Mouse (Mus musculus) heart, embryonic 14.5 days (tissue): ENCODE measurements around the gene Cpz. TPM values are rescaled to one million over a fixed set of nuclear protein-coding genes. Genes with fewer than 3 reads are reported as not detected.

Source experiments
- ATAC-seq: fragments of 200-750 bp; cut with Nextera tagmentation; 2 replicates; pipeline ENCODE4 v1.8.0; 2017; ENCODE audit warnings: low read depth, moderate TSS enrichment; ENCODE audit not compliant: insufficient number of reproducible peaks, insufficient read depth, low FRiP score
- H3K27ac ChIP-seq, 2 experiments: fragments of 200-500 bp in 1 of 2; fragments of 300-500 bp in 1 of 2; sonication (generic) in 1 of 2; replicated peaks in 1 of 2; 2 replicates each; pipeline ENCODE4 v1.5.1; 2012 to 2014; ENCODE audit warnings: low read depth in 2 of 2, low read length in 2 of 2, control low read depth in 1 of 2, mild to moderate bottlenecking in 1 of 2, mixed read lengths in 1 of 2; ENCODE audit not compliant: control insufficient read depth in 1 of 2, insufficient read depth in 1 of 2
- H3K27me3 ChIP-seq: fragments of 300-500 bp; sonication (generic); 2 replicates; pipeline ENCODE4 v1.6.1; 2014; ENCODE audit warnings: mild to moderate bottlenecking, low read length, control low read depth; ENCODE audit not compliant: control insufficient read depth, insufficient read depth
- H3K36me3 ChIP-seq: fragments of 300-500 bp; sonication (generic); 2 replicates; pipeline ENCODE4 v1.6.1; 2014; ENCODE audit warnings: mild to moderate bottlenecking, control low read depth, low read length, mixed read lengths; ENCODE audit not compliant: control insufficient read depth, insufficient read depth
- H3K4me1 ChIP-seq, 2 experiments: fragments of 200-500 bp in 1 of 2; fragments of 300-500 bp in 1 of 2; sonication (generic) in 1 of 2; 2 replicates each; pipeline ENCODE4 v1.6.1; 2012 to 2014; ENCODE audit warnings: low read length in 2 of 2, control low read depth in 1 of 2, mixed read lengths in 1 of 2; ENCODE audit not compliant: control insufficient read depth in 2 of 2, insufficient read depth in 2 of 2
- H3K4me2 ChIP-seq: fragments of 300-500 bp; sonication (generic); 2 replicates; pipeline ENCODE4 v1.6.1; 2014; ENCODE audit warnings: mild to moderate bottlenecking, low read length
- H3K4me3 ChIP-seq, 2 experiments: fragments of 200-500 bp in 1 of 2; fragments of 300-500 bp in 1 of 2; sonication (generic) in 1 of 2; 2 replicates each; pipeline ENCODE4 v1.5.1; 2012 to 2014; ENCODE audit warnings: low read length in 2 of 2, mild to moderate bottlenecking in 2 of 2, control low read depth in 1 of 2, low read depth in 1 of 2, moderate library complexity in 1 of 2; ENCODE audit not compliant: control insufficient read depth in 1 of 2, insufficient read depth in 1 of 2
- H3K9ac ChIP-seq: fragments of 300-500 bp; sonication (generic); 2 replicates; pipeline ENCODE4 v1.6.1; 2014; ENCODE audit warnings: mild to moderate bottlenecking, low read length
- H3K9me3 ChIP-seq: fragments of 300-500 bp; sonication (generic); 2 replicates; pipeline ENCODE4 v1.6.1; 2016; ENCODE audit warnings: low read length, control low read depth; ENCODE audit not compliant: control insufficient read depth
- WGBS: fragments of 180-500 bp; shearing (Covaris S2); extraction: QIAGEN DNeasy Blood & Tissue Kit; methylation state at CpG from one replicate; pipeline ENCODE4 v1.1.7; 2014; 5-methylcytosine and 5-hydroxymethylcytosine counted together
- polyA plus RNA-seq: library from polyadenylated mRNA; unstranded; fragments of >200 nt; fragmentation: Nextera tagmentation; extraction: Ambion mirVana; gene quantifications from 2 replicates; pipeline ENCODE4 v1.2.1, GENCODE M21; 2014

The Cpz gene
- polyA plus RNA-seq, 1 experiment from 2014 or later, result 8.1 TPM

DNA sequence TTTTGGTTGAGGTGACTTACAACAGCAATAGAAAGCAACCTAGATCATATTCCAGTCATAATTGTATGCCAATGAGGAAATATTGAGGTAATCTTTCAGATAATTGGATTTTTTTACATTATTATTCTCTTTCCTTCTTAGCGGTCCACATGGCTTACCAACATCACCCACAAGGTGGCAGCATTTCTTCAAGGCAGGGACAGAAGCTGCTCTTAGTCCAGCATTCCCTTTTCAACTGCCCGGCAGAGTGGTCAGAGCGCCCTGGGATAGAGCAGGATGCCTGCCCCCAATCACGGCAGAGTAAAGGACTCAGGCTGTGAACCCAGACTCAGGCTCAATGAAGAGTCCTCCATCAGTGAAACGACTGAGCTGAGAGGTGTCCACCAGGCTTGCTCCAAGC, 1.8 kb downstream of the Cpz start:
- no peak overlapping the region for H3K27ac ChIP-seq
- WGBS, result 3% methylated on average over 5 of the region's 5 CpGs
- no peak overlapping the region for H3K4me3 ChIP-seq
- peaks cover 68% of the 10 kb centered on the region for H3K27me3 ChIP-seq
- no peaks in the 10 kb centered on the region for H3K9me3 ChIP-seq
- H3K4me1 ChIP-seq, result peaks cover 8 to 15% of the 10 kb centered on the region in 2 experiments
- H3K36me3 ChIP-seq, result no peaks in the 10 kb centered on the region
- ATAC-seq, result no peak
- no peak overlapping the region for H3K9ac ChIP-seq
- no peak overlapping the region for H3K4me2 ChIP-seq

- H3K36me3 ChIP-seq, result no peaks in the 10 kb centered on the region
- ATAC-seq, result no peak
- no peaks in the 10 kb centered on the region for H3K9me3 ChIP-seq
- H3K27me3 ChIP-seq, result peaks cover 28% of the 10 kb centered on the region
- 74% methylated on average over 11 of the region's 11 CpGs for WGBS
- no peak overlapping the region for H3K4me2 ChIP-seq
- no peak overlapping the region for H3K27ac ChIP-seq
- H3K4me1 ChIP-seq, result no peaks in the 10 kb centered on the region
- H3K4me3 ChIP-seq, result no peak overlapping the region
- no peak overlapping the region for H3K9ac ChIP-seq
These were observed 8.7 kb downstream of the Cpz start for GRCm38 (mm10) chr5:35516781-35517180.

- Histone ChIP-seq H3K9ac (no peak overlapping the region), H3K4me1 (no peaks in the 10 kb centered on the region), H3K27ac (no peak overlapping the region), H3K9me3 (no peaks in the 10 kb centered on the region), H3K4me2 (no peak overlapping the region), H3K4me3 (no peak overlapping the region), H3K27me3 (peaks cover 13% of the 10 kb centered on the region), H3K36me3 (no peaks in the 10 kb centered on the region)
- WGBS, result 16% methylated on average over 5 of the region's 5 CpGs
- no peak for ATAC-seq
These were observed 14.9 kb downstream of the Cpz start for GRCm38 (mm10) chr5:35510589-35510988.

GRCm38 (mm10) chr5:35505016-35505415, 20.5 kb downstream of the Cpz start:
- H3K27ac ChIP-seq, result no peak overlapping the region
- H3K36me3 ChIP-seq, result no peaks in the 10 kb centered on the region
- H3K4me2 ChIP-seq, result no peak overlapping the region
- H3K27me3 ChIP-seq, result peaks cover 21% of the 10 kb centered on the region
- WGBS, result 35% methylated on average over 7 of the region's 7 CpGs
- H3K9me3 ChIP-seq, result no peaks in the 10 kb centered on the region
- no peak overlapping the region for H3K4me3 ChIP-seq
- no peak overlapping the region for H3K9ac ChIP-seq
- H3K4me1 ChIP-seq, result no peaks in the 10 kb centered on the region
- no peak for ATAC-seq

- no peak overlapping the region for H3K27ac ChIP-seq
- WGBS, result 38% methylated on average over 7 of the region's 7 CpGs
These were observed 28.2 kb downstream of the Cpz start for GRCm38 (mm10) chr5:35497344-35497743.

GRCm38 (mm10) chr5:35495989-35496388, 29.5 kb downstream of the Cpz start:
- H3K4me1 ChIP-seq, result no peaks in the 10 kb centered on the region
- 24% methylated on average over 5 of the region's 5 CpGs for WGBS
- no peak overlapping the region for H3K4me3 ChIP-seq
- H3K4me2 ChIP-seq, result no peak overlapping the region
- H3K27me3 ChIP-seq, result peaks cover 21% of the 10 kb centered on the region
- H3K9me3 ChIP-seq, result no peaks in the 10 kb centered on the region
- no peaks in the 10 kb centered on the region for H3K36me3 ChIP-seq
- no peak overlapping the region for H3K9ac ChIP-seq
- no peak for ATAC-seq
- no peak overlapping the region for H3K27ac ChIP-seq

More at GRCm38 (mm10) chr5:35497344-35497743, 28.2 kb downstream of the Cpz start:
- Histone ChIP-seq H3K4me3 (no peak overlapping the region), H3K27me3 (peaks cover 17% of the 10 kb centered on the region), H3K36me3 (no peaks in the 10 kb centered on the region), H3K9ac (no peak overlapping the region), H3K9me3 (no peaks in the 10 kb centered on the region), H3K4me1 (no peaks in the 10 kb centered on the region), H3K4me2 (no peak overlapping the region)
- ATAC-seq, result no peak

- Histone ChIP-seq H3K4me2 (no peak overlapping the region), H3K9me3 (no peaks in the 10 kb centered on the region), H3K27me3 (peaks cover 21% of the 10 kb centered on the region), H3K4me3 (no peak overlapping the region), H3K36me3 (no peaks in the 10 kb centered on the region), H3K9ac (no peak overlapping the region), H3K4me1 (no peaks in the 10 kb centered on the region), H3K27ac (no peak overlapping the region)
- WGBS, result 55% methylated on average over 8 of the region's 8 CpGs
- ATAC-seq, result no peak
These were observed 30.6 kb downstream of the Cpz start for GRCm38 (mm10) chr5:35494773-35495390.

DNA sequence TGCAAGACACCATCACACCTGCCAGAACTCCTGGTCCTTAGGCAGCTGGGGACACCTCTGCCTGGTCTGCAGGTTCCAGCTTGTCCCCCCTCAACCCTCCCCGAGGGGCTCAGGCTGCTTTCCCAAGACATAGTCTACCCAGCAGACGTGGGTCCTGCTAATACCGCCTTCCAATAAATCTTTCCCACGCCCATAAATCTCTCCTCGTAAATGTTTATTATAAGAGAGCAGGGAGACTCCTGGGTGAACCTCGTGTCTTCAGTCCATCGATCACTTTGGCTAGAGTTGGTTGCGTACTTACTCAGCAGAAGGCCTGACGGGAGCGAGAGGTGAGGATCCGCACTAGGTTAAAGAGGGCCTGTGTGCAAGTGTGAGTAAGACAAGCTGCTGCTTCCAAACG, 31.7 kb downstream of the Cpz start:
- Histone ChIP-seq H3K4me1 (no peaks in the 10 kb centered on the region), H3K27me3 (peaks cover 26% of the 10 kb centered on the region), H3K36me3 (no peaks in the 10 kb centered on the region), H3K4me2 (no peak overlapping the region), H3K4me3 (no peak overlapping the region), H3K9ac (no peak overlapping the region), H3K27ac (no peak overlapping the region), H3K9me3 (no peaks in the 10 kb centered on the region)
- no peak for ATAC-seq
- WGBS, result 80% methylated on average over 12 of the region's 12 CpGs
